Mouse (Mus musculus) gastrocnemius, adult 8-10 months (tissue): ENCODE results near the gene Wdr37. TPM values are rescaled to one million over a fixed set of nuclear protein-coding genes. Genes with fewer than 3 reads are reported as not detected.

Experiments used
- DNase-seq, 2 experiments: peaks; one replicate each; pipeline ENCODE4 v3.0.0; 2022; ENCODE audit warnings: low spot score in 2 of 2
- microRNA-seq: library from miRNA; unstranded; fragments of <30 nt; microRNA quantifications from one replicate; pipeline ENCODE4 v1.2.0, GENCODE M21; 2022
- total RNA-seq, 4 experiments: library from RNA; stranded (reverse); gene quantifications; 2 replicates each; pipeline ENCODE4 v1.2.4; 2022

Wdr37 gene
- total RNA-seq, 4 experiments from 2014 or later, result 27.4 to 33.8 (median 29.9) TPM

DNA sequence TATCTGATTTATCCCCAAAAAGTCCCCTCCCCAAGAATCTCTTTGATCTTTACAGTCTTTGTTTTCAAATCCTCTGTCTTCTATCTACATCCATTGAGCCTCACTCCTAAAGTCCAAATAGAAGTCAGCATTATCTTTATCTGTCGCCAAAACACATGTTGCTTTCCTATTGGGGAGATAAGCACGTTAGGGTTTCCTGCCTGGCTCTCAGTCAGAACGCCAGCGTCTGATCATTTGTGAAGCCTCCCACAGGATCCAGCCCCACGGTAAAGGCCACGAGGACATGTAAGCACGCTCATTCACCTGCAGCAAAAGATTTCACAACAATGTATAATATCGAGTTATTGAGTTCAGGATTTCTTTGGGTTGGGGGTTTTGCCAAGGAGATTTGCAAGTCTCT, 110.8 kb downstream of the Wdr37 start:
- DNase-seq, result no peak

Small RNA genes within 50 kb of the gene (microRNA-seq; reads per million reads assigned to microRNA genes)
- gene Gm22750, result not detected

Other genes starting within 250 kb of the Wdr37 start
- 1 to 10 TPM; 5.3 to 6.8 (median 5.6) TPM for gene Idi1, start 13.6 kb upstream of the Wdr37 start, total RNA-seq
- gene Gm9745, start 76.3 kb upstream of the Wdr37 start, total RNA-seq, result not detected
- gene Idi2, start 81.0 kb upstream of the Wdr37 start, total RNA-seq, result not detected
- 10 to 100 TPM; 41.6 to 46.7 (median 45.7) TPM for gene Gtpbp4, start 124.2 kb upstream of the Wdr37 start, total RNA-seq
- gene Larp4b, start 222.0 kb upstream of the Wdr37 start, total RNA-seq, result 10 to 100 TPM; 61.6 to 73.6 (median 64.8) TPM